Mouse (Mus musculus) CH12.LX (cell line): ENCODE measurements around the gene Asb8. TPM values are rescaled to one million over a fixed set of nuclear protein-coding genes. Genes with fewer than 3 reads are reported as not detected.

Experiments
- DNase-seq: peaks from one replicate; pipeline ENCODE4 v3.0.0-alpha.2; 2013; ENCODE audit errors: extremely low read depth
- H3K27ac ChIP-seq: 2 replicates; pipeline ENCODE4 v1.5.1; 2012; ENCODE audit warnings: low read depth, mild to moderate bottlenecking, control low read depth, moderate library complexity; ENCODE audit not compliant: insufficient read depth
- H3K27me3 ChIP-seq: replicated peaks from 2 replicates; pipeline ENCODE3; 2012; ENCODE audit warnings: inconsistent platforms
- H3K36me3 ChIP-seq, 2 experiments: replicated peaks in 1 of 2; 2 replicates each; pipeline versions ENCODE3 to v1.6.1; 2012; ENCODE audit warnings: inconsistent platforms in 1 of 2, low read length in 1 of 2, mild to moderate bottlenecking in 1 of 2, mixed read lengths in 1 of 2, moderate library complexity in 1 of 2; ENCODE audit not compliant: control insufficient read depth in 1 of 2, insufficient read depth in 1 of 2
- H3K4me1 ChIP-seq, 2 experiments: 2 replicates each; pipeline ENCODE4 v1.6.1; 2012; ENCODE audit warnings: inconsistent platforms in 1 of 2, moderate library complexity in 1 of 2; ENCODE audit not compliant: insufficient read depth in 2 of 2, control insufficient read depth in 1 of 2
- H3K4me2 ChIP-seq: 2 replicates; pipeline ENCODE4 v1.6.1; 2012; ENCODE audit warnings: low read depth, mild to moderate bottlenecking, control low read depth; ENCODE audit not compliant: poor library complexity, insufficient read depth, severe bottlenecking
- H3K4me3 ChIP-seq, 3 experiments: fragments of 150-350 bp in 1 of 3; sonication (generic) in 1 of 3; replicated peaks in 1 of 3; 2 replicates each; pipeline versions ENCODE3 to v1.5.1; 2011 to 2012; ENCODE audit warnings: low read depth in 2 of 3, low read length in 2 of 3, mild to moderate bottlenecking in 2 of 3, moderate library complexity in 2 of 3, control low read depth in 1 of 3, improper control_type of control experiment in 1 of 3, inconsistent platforms in 1 of 3, mixed read lengths in 1 of 3; ENCODE audit not compliant: poor library complexity in 1 of 3
- H3K79me2 ChIP-seq: replicated peaks from 2 replicates; pipeline ENCODE4 v1.6.1; 2012; ENCODE audit warnings: mild to moderate bottlenecking, moderate library complexity; ENCODE audit not compliant: control insufficient read depth, poor library complexity, insufficient read depth, severe bottlenecking; ENCODE audit errors: extremely low read depth
- H3K9ac ChIP-seq: 2 replicates; pipeline ENCODE4 v1.6.1; 2012; ENCODE audit warnings: low read depth, mild to moderate bottlenecking, control low read depth, moderate library complexity; ENCODE audit not compliant: insufficient read depth
- H3K9me3 ChIP-seq: replicated peaks from 2 replicates; pipeline ENCODE3; 2012; ENCODE audit warnings: low read length, inconsistent platforms, mixed read lengths
- BHLHE40 ChIP-seq: IDR thresholded peaks from 2 replicates; pipeline ENCODE4 v1.6.1; 2011; ENCODE audit warnings: mild to moderate bottlenecking, low read depth, low read length, improper control_type of control experiment
- ELF1 ChIP-seq: IDR thresholded peaks from 2 replicates; pipeline ENCODE4 v1.6.1; 2014; ENCODE audit warnings: low read depth, mild to moderate bottlenecking, inconsistent platforms, low read length, improper control_type of control experiment
- HCFC1 ChIP-seq: IDR thresholded peaks from 2 replicates; pipeline ENCODE4 v1.6.1; 2012; ENCODE audit warnings: low read depth, mild to moderate bottlenecking, inconsistent platforms, low read length, improper control_type of control experiment
- IRF4 ChIP-seq: IDR thresholded peaks from 2 replicates; pipeline ENCODE4 v1.6.1; 2014; ENCODE audit warnings: low read depth, mild to moderate bottlenecking, inconsistent platforms, low read length, improper control_type of control experiment
- JUN ChIP-seq: IDR thresholded peaks from 2 replicates; pipeline ENCODE4 v1.6.1; 2011; ENCODE audit warnings: low read depth, mild to moderate bottlenecking, low read length, improper control_type of control experiment, moderate library complexity; ENCODE audit not compliant: insufficient read depth
- KAT2A ChIP-seq: IDR thresholded peaks from 2 replicates; pipeline ENCODE4 v1.6.1; 2012; ENCODE audit warnings: low read length, improper control_type of control experiment, inconsistent platforms; ENCODE audit not compliant: insufficient replicate concordance
- MAFK ChIP-seq: IDR thresholded peaks from 2 replicates; pipeline ENCODE4 v1.6.1; 2011; ENCODE audit warnings: low read length, improper control_type of control experiment; ENCODE audit not compliant: insufficient replicate concordance
- MAX ChIP-seq: IDR thresholded peaks from 2 replicates; pipeline ENCODE4 v1.6.1; 2011; ENCODE audit warnings: low read length, improper control_type of control experiment
- MEF2A ChIP-seq: IDR thresholded peaks from 2 replicates; pipeline ENCODE4 v1.6.1; 2014; ENCODE audit warnings: low read depth, mild to moderate bottlenecking, inconsistent platforms, low read length, improper control_type of control experiment, borderline replicate concordance
- MXI1 ChIP-seq: IDR thresholded peaks from 2 replicates; pipeline ENCODE4 v1.6.1; 2011; ENCODE audit warnings: mild to moderate bottlenecking, low read depth, low read length, improper control_type of control experiment
- NELFE ChIP-seq: IDR thresholded peaks from 2 replicates; pipeline ENCODE4 v1.6.1; 2011; ENCODE audit warnings: low read depth, low read length, improper control_type of control experiment
- PAX5 ChIP-seq: IDR thresholded peaks from 2 replicates; pipeline ENCODE4 v1.6.1; 2012; ENCODE audit warnings: low read length, inconsistent platforms, mixed read lengths
- POLR2AphosphoS2 ChIP-seq: IDR thresholded peaks from 2 replicates; pipeline ENCODE4 v1.6.1; 2011; ENCODE audit warnings: low read depth, low read length, improper control_type of control experiment
- RAD21 ChIP-seq: IDR thresholded peaks from 2 replicates; pipeline ENCODE4 v1.6.1; 2011; ENCODE audit warnings: low read depth, mild to moderate bottlenecking, low read length, improper control_type of control experiment, moderate library complexity
- RCOR1 ChIP-seq: conservative IDR thresholded peaks from 2 replicates; pipeline ENCODE4 v1.6.1; 2012; ENCODE audit warnings: low read depth, mild to moderate bottlenecking, inconsistent platforms, low read length, improper control_type of control experiment
- SIN3A ChIP-seq: IDR thresholded peaks from 2 replicates; pipeline ENCODE4 v1.6.1; 2012; ENCODE audit warnings: low read length, improper control_type of control experiment, inconsistent platforms
- SMC3 ChIP-seq: IDR thresholded peaks from 2 replicates; pipeline ENCODE4 v1.6.1; 2011; ENCODE audit warnings: low read depth, low read length, improper control_type of control experiment
- TBP ChIP-seq: conservative IDR thresholded peaks from 2 replicates; pipeline ENCODE4 v1.6.1; 2011; ENCODE audit warnings: low read depth, low read length, improper control_type of control experiment
- TCF12 ChIP-seq: IDR thresholded peaks from 2 replicates; pipeline ENCODE4 v1.6.1; 2014; ENCODE audit warnings: low read depth, mild to moderate bottlenecking, inconsistent platforms, low read length, improper control_type of control experiment
- UBTF ChIP-seq: IDR thresholded peaks from 2 replicates; pipeline ENCODE4 v1.6.1; 2012; ENCODE audit warnings: low read depth, mild to moderate bottlenecking, inconsistent platforms, low read length, improper control_type of control experiment, moderate library complexity
- USF1 ChIP-seq: IDR thresholded peaks from 2 replicates; pipeline ENCODE4 v1.6.1; 2014; ENCODE audit warnings: low read depth, mild to moderate bottlenecking, inconsistent platforms, low read length, improper control_type of control experiment
- ZKSCAN1 ChIP-seq: IDR thresholded peaks from 2 replicates; pipeline ENCODE4 v1.6.1; 2012; ENCODE audit warnings: low read depth, inconsistent platforms, low read length, improper control_type of control experiment, borderline replicate concordance
- dilution Hi-C: fragments of 300-500 bp; cut with MboI; formaldehyde crosslinking; loops from 2 replicates; pipeline ENCODE4 v1.14.3; 2020; ENCODE audit warnings: low sequenced_read_pairs; ENCODE audit not compliant: extremely low pct_unique_long_range_greater_than_20kb, extremely low pct_ligation_motif_present
- in situ Hi-C: fragments of 300-500 bp; cut with MboI; formaldehyde crosslinking; loops from 3 replicates; pipeline ENCODE4 v1.14.3; 2019; ENCODE audit warnings: low sequenced_read_pairs, low pct_ligation_motif_present, low pct_unique_long_range_greater_than_20kb, mixed read lengths
- polyA plus RNA-seq: library from polyadenylated mRNA; unstranded; fragments of >175 nt; gene quantifications from 2 replicates; pipeline ENCODE4 v1.2.1, GENCODE M21; 2012; ENCODE audit warnings: low read depth; ENCODE audit not compliant: insufficient read length
- total RNA-seq, 2 experiments: library from RNA; depleted of rRNA; stranded (reverse); fragments of 300-350 nt in 1 of 2; fragments of >200 nt in 1 of 2; gene quantifications; 2 replicates each; pipeline ENCODE4 v1.2.3; 2012 to 2014

Gene Asb8
- total and polyA plus RNA-seq, 3 experiments: 20.5 to 32.5 (median 27.7) TPM

DNA sequence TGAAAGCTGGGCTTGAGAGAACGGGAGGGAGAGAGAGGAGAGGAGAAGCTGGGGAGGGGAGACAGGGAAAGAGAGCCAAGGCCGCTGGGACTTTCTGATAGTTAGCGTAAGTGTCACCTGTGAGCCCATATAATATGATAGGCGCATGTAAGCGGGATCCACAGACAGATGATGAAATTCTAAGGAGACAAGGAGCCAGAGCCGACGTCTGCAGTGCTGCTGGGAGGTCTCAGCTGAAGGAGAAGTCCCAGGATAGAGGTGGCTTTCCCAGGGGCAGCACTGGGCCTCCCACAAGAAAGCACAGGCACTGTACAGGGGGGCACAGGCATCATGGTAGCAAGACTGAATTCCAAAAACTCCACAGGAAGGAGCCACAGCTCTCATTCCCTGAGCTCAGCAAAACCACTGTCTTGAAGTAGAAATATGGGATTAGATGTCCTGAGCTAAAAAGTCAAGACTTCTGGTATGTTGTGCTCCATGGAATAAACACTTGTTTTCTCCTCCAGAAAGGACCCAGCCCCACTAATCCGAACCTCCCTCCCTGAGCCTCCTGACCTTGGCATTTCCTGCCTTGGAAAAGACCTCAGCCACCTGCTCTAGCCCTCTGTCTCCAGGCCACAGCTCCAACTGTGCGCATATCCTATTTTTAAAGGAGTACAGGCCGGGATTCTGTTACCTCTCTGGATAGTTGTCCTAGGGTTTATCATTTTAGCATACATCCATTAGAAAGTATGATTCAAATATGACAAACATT, 51.1 kb downstream of the Asb8 start:
- TF ChIP-seq MEF2A (no peak), MAX (no peak), TCF12 (no peak), MXI1 (no peak), IRF4 (no peak)
- H3K9me3 ChIP-seq: no peaks in the 10 kb centered on the region
- H3K4me3 ChIP-seq: no peak overlapping the region
- H3K4me1 ChIP-seq: peaks cover 0 to 13% of the 10 kb centered on the region in 2 experiments; a peak in 2 of 4 replicates
- no peak overlapping the region for H3K9ac ChIP-seq
- no peak for DNase-seq
- no peaks in the 10 kb centered on the region for H3K79me2 ChIP-seq
- H3K36me3 ChIP-seq: peaks cover 8 to 64% of the 10 kb centered on the region in 2 experiments
- no peaks in the 10 kb centered on the region for H3K27me3 ChIP-seq
- dilution Hi-C loops (no loop called here), in situ Hi-C loops (no loop called here)
- H3K4me2 ChIP-seq: no peak overlapping the region
- no peak overlapping the region for H3K27ac ChIP-seq

DNA sequence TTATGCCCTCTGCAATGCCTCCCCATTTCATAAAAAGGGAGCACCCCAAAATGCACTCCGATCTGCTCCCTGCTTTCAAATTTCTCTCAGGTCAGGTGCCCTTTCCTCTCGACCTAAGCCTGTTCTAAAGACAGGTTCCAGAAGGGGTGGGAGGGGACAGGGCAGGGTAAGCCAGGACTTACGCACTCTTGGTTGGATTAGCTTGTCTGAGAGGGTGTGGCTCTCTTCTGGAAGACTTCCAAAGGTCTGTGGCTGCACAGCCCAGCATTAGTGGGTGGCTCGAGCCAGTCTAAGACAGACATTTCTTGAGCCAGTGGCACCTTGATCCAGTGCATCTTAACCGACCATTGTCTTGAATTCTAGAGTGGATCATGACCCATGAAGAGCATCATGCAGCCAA, 53.6 kb downstream of the Asb8 start:
- H3K4me1 ChIP-seq: peaks cover 0 to 22% of the 10 kb centered on the region in 2 experiments; a peak in 2 of 4 replicates
- DNase-seq: no peak
- H3K4me2 ChIP-seq: no peak overlapping the region

DNA sequence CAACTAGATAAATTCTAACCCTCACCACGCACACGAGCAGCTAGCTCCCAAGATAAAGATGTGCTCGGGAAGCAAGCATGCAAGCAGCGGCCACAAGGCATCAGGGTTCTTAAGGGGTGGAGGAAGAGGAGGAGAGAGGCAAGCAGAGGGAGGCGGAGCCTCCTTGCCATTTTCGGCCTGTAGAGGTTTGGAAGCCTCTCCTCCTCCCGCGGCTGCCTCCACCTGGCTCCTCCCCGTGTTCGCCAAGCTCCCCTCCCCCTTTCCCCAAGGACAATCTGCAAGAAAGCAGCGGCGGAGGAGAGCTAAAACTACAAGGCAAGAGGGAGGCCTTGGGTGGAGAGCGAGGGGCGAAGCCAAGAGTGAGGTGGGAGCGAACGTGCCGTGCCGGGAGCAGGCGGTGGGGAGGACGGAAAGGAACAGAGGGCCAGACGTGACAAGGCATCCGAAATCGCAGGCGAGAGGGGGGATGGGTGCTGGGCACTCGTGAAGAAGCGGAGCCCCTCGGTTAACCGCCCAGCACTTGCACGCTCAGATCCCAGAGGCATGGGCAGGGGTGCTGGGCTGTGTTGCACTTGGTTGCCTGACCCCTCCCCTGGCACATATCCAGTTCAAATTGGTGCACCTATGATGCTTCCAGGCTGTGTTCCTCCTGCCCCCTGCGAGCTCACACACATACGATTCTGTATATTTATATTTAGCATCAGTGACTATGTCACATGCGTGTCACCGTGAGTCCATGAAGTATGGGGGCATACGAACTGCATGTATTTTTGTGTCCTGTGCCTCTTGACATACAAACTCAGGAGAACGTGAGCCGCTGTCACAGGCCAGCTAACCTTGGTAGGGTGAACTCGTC, 56.9 kb downstream of the Asb8 start:
- H3K36me3 ChIP-seq: peaks cover 0 to 18% of the 10 kb centered on the region in 2 experiments
- dilution Hi-C loops (no loop called here), in situ Hi-C loops (no loop called here)
- H3K4me3 ChIP-seq: peak overlapping the region; percentile 71 to 94 (median 83)
- H3K27ac ChIP-seq: no peak overlapping the region
- peak overlapping the region; percentile 73 for H3K4me2 ChIP-seq
- peak; percentile 92 for DNase-seq
- peak overlapping the region; percentile 45 for H3K9ac ChIP-seq
- no peaks in the 10 kb centered on the region for H3K9me3 ChIP-seq
- peaks cover 5% of the 10 kb centered on the region for H3K27me3 ChIP-seq
- H3K79me2 ChIP-seq: no peaks in the 10 kb centered on the region
- peaks cover 0 to 21% of the 10 kb centered on the region in 2 experiments; a peak in 2 of 4 replicates for H3K4me1 ChIP-seq
- no peak for TF ChIP-seq KAT2A
- no peak for TF ChIP-seq POLR2AphosphoS2
- peak; percentile 66; the same call in 1 of the 2 replicates for TF ChIP-seq NELFE
- no peak for TF ChIP-seq JUN
- peak; percentile 77 for TF ChIP-seq BHLHE40
- TF ChIP-seq ELF1: 0 out of 2 replicates have a peak, but pooled peaks have one; percentile 8
- 0 out of 2 replicates have a peak, but pooled peaks have one; percentile 16 for TF ChIP-seq HCFC1
- no peak for TF ChIP-seq RAD21
- peak; percentile 72 for TF ChIP-seq TBP
- no peak for TF ChIP-seq MAFK
- 0 out of 2 replicates have a peak, but pooled peaks have one; percentile 30 for TF ChIP-seq MAX
- no peak for TF ChIP-seq ZKSCAN1
- no peak for TF ChIP-seq UBTF
- no peak for TF ChIP-seq RCOR1
- TF ChIP-seq SMC3: no peak
- no peak for TF ChIP-seq PAX5
- TF ChIP-seq SIN3A: peak; percentile 13; the same call in 1 of the 2 replicates

More for the DNA sequence above, 53.6 kb downstream of the Asb8 start:
- dilution Hi-C loops (no loop called here), in situ Hi-C loops (no loop called here)
- Histone ChIP-seq H3K36me3 (peaks cover 0 to 43% of the 10 kb centered on the region in 2 experiments), H3K9me3 (no peaks in the 10 kb centered on the region), H3K79me2 (no peaks in the 10 kb centered on the region), H3K27me3 (peaks cover 2% of the 10 kb centered on the region), H3K27ac (no peak overlapping the region), H3K9ac (no peak overlapping the region), H3K4me3 (no peak overlapping the region)
- TF ChIP-seq IRF4 (no peak), SIN3A (no peak), USF1 (no peak)
